Mouse (Mus musculus) brain, embryonic 14.5 days (tissue): ENCODE measurements at regions not wholly inside any gene's neighbourhood (a gene's known extent, or its start where the extent isn't known, plus 50 kb on each side); places are given as distances from the start of the nearest gene placed in this dataset.

ENCODE experiments used
- CTCF ChIP-seq: fragments of 200-500 bp; IDR thresholded peaks from 2 replicates; pipeline ENCODE4 v1.5.1; 2012; ENCODE audit warnings: inconsistent platforms, mild to moderate bottlenecking, moderate library complexity, borderline replicate concordance; ENCODE audit not compliant: insufficient read depth, insufficient read length; ENCODE audit errors: extremely low read depth
- POLR2A ChIP-seq: fragments of 200-500 bp; IDR thresholded peaks from 2 replicates; pipeline ENCODE4 v1.6.1; 2012; ENCODE audit warnings: mild to moderate bottlenecking, inconsistent platforms, borderline replicate concordance; ENCODE audit not compliant: poor library complexity, insufficient read depth, insufficient read length, severe bottlenecking; ENCODE audit errors: extremely low read depth

DNA sequence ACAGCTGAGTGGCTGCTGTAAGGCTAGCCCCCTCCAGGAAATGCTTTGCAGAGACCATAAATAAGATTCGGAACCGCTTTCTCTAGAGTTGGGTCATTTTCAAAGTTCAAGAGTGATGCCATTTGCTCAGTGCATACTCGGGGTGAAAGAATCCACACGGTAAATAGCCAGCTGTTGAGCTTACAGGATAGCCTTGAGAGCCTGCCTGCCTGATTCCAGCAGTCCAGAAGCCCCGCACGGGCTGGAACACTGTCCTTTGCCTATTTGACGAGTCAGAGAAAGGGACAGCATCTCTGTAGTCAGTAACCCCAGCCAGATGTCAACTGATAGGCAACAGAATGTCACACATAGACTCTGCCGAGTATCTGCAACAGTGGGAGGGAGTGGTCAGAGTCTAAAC lies 140.7 kb downstream of the Zfp365 start:
- TF ChIP-seq CTCF: no peak
- TF ChIP-seq POLR2A: no peak
